Mouse (Mus musculus): ENCODE results near the gene Selplg. TPM values are rescaled to one million over a fixed set of nuclear protein-coding genes. Genes with fewer than 3 reads are reported as not detected.
"Not testable (repeated sequence)": the region's sequence is repeated elsewhere in the genome, so short reads cannot be mapped to it uniquely, and the experiment has no call there.

The Selplg gene
- total RNA-seq, 2 experiments from 2014 or later: 25.7 to 28.3 TPM

DNA sequence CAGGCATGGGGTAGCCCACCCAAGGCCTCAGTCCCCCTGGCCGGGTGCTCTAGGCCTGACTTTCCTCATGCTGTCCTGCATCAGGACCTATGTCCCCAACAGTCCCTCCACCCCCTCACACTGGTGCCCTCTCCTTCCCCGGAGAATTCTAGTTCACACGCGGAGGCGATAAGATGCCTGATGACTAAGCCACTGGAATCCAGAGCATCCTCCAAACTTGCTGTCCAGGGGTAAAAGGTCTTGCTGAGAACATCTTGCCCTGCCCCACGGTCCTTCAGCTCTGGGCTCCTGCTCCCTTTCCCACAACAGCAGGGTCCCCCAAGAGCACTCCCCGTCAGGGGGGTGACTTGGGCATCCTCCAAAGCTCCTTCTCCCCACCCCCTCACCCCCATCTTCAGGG is 49.8 kb downstream of the Selplg start:
- intact Hi-C loops (cut with DNase I): no loop called here
- H3K4me3 ChIP-seq: no peak overlapping the region
- no peak for TF ChIP-seq CTCF (IDR thresholded peaks at IDR 0.05)
- no peak for DNase-seq (ENCODE audit: extremely low spot score in 1 of 2, low spot score in 2 of 2)
- H3K27ac ChIP-seq: no peak overlapping the region

DNA sequence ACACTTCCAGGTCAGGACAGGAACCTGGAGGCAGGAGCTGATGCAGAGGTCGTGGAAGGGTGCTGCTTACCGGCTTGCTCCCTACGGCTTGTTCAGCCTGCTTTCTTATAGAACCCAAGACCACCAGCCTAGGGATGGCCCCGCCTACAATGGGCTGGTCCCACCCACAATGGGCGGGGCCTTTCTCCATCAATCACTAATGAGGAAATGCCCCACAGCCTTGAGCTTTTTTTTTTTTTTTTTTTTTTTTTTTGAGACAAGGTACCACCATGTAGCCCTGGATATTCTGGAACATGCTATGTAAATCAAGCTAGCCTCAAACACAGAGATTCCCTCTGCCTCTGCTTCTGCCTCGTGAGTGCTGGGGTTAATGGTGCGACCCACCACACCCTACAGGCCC is 50.6 kb downstream of the Selplg start:
- no peak overlapping the region for H3K4me3 ChIP-seq
- TF ChIP-seq CTCF (IDR thresholded peaks at IDR 0.05): no peak
- DNase-seq (ENCODE audit: extremely low spot score in 1 of 2, low spot score in 2 of 2): no peak
- intact Hi-C loops (cut with DNase I): no loop called here
- H3K27ac ChIP-seq: no peak overlapping the region

GRCm38 (mm10) chr5:113781254-113781653 is 51.2 kb downstream of the Selplg start:
- no peak overlapping the region for H3K4me3 ChIP-seq
- DNase-seq (ENCODE audit: extremely low spot score in 1 of 2, low spot score in 2 of 2): no peak
- TF ChIP-seq CTCF (IDR thresholded peaks at IDR 0.05): no peak
- intact Hi-C loops (cut with DNase I): no loop called here
- H3K27ac ChIP-seq: no peak overlapping the region

- no peak overlapping the region for H3K4me3 ChIP-seq
- no peak for DNase-seq (ENCODE audit: extremely low spot score in 1 of 2, low spot score in 2 of 2)
- intact Hi-C loops (cut with DNase I): no loop called here
- TF ChIP-seq CTCF (IDR thresholded peaks at IDR 0.05): no peak
- H3K27ac ChIP-seq: no peak overlapping the region
Measured at GRCm38 (mm10) chr5:113780763-113781162, 51.7 kb downstream of the Selplg start.

- Histone ChIP-seq H3K4me3 (no peak overlapping the region), H3K27ac (no peak overlapping the region)
- TF ChIP-seq CTCF (IDR thresholded peaks at IDR 0.05): no peak
- intact Hi-C loops (cut with DNase I): no loop called here
- DNase-seq (ENCODE audit: extremely low spot score in 1 of 2, low spot score in 2 of 2): no peak
Measured at GRCm38 (mm10) chr5:113780082-113780752, 52.2 kb downstream of the Selplg start.

DNA sequence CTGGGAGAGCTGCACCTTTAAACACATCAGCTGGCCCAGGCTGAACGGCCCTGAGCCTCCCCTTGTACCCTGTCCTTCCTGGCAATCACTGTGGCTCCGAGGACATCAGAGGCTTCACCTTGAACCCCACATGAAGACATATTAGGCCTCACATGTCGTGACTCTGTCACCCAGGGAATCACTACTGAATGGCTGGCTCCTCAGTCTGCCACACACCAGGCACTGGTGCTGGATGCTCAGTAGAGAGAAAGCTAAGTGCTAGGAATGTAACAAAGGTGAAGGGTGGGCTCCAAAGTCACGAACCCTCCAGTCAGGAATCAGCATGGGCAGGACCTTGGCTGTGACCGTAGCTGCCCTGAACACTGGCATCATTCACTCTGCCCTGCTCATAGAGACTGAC is 52.9 kb downstream of the Selplg start:
- Histone ChIP-seq H3K4me3 (no peak overlapping the region), H3K27ac (no peak overlapping the region)
- no peak for TF ChIP-seq CTCF (IDR thresholded peaks at IDR 0.05)
- intact Hi-C loops (cut with DNase I): no loop called here
- no peak for DNase-seq (ENCODE audit: extremely low spot score in 1 of 2, low spot score in 2 of 2)

GRCm38 (mm10) chr5:113777728-113778127 is 54.7 kb downstream of the Selplg start:
- DNase-seq (ENCODE audit: extremely low spot score in 1 of 2, low spot score in 2 of 2); H3K4me3 ChIP-seq; intact Hi-C loops (cut with DNase I); H3K27ac ChIP-seq: not testable (repeated sequence)

GRCm38 (mm10) chr5:113776896-113777226 is 55.6 kb downstream of the Selplg start:
- H3K4me3 ChIP-seq: no peak overlapping the region
- DNase-seq (ENCODE audit: extremely low spot score in 1 of 2, low spot score in 2 of 2): no peak
- peak overlapping the region; percentile 34; the same call in 1 of the 2 replicates for H3K27ac ChIP-seq
- intact Hi-C loops (cut with DNase I): no loop called here
- TF ChIP-seq CTCF (IDR thresholded peaks at IDR 0.05): no peak

- peak overlapping the region; percentile 34; the same call in 1 of the 2 replicates for H3K27ac ChIP-seq
- H3K4me3 ChIP-seq: no peak overlapping the region
- intact Hi-C loops (cut with DNase I): no loop called here
- no peak for DNase-seq (ENCODE audit: extremely low spot score in 1 of 2, low spot score in 2 of 2)
- no peak for TF ChIP-seq CTCF (IDR thresholded peaks at IDR 0.05)
Measured at GRCm38 (mm10) chr5:113776128-113776895, 56.1 kb downstream of the Selplg start.

- Histone ChIP-seq H3K27ac (peak overlapping the region; percentile 5; the same call in 1 of the 2 replicates), H3K4me3 (no peak overlapping the region)
- no peak for DNase-seq (ENCODE audit: extremely low spot score in 1 of 2, low spot score in 2 of 2)
- no peak for TF ChIP-seq CTCF (IDR thresholded peaks at IDR 0.05)
- intact Hi-C loops (cut with DNase I): no loop called here
Measured at GRCm38 (mm10) chr5:113775585-113775984, 56.9 kb downstream of the Selplg start.

DNA sequence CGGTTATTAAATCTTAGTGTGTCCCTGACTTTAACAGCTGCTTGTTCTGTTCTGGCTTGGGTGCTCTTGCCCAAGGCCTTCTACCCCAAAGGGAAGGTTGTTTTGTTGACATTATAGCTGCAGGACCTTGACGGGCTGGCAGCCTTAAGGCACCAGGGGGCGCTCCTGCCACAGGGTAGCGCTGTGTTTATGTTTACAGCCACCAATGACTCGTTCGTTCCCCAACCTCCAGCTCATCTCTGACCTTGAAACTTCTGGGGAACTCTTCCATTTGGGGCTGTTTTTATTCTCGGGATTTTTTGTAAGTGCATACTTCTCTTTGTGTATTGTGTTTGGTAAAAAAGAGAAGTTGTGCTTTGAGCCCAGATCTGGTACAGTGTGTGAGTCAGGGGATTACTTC is 58.8 kb downstream of the Selplg start:
- peak; percentile 83 to 84 for DNase-seq (ENCODE audit: extremely low spot score in 1 of 2, low spot score in 2 of 2)
- Histone ChIP-seq H3K27ac (peak overlapping the region; percentile 16; the same call in 1 of the 2 replicates), H3K4me3 (peak overlapping the region; percentile 99)
- peak; percentile 94 for TF ChIP-seq CTCF (IDR thresholded peaks at IDR 0.05)
- intact Hi-C loops (cut with DNase I): loop anchor here (1.0 to 2.0 kb wide), 4 partner anchors 42 to 181 kb away; no protein-coding TSS in a partner anchor

- Histone ChIP-seq H3K4me3 (peak overlapping the region; percentile 99), H3K27ac (peak overlapping the region; percentile 77)
- TF ChIP-seq CTCF (IDR thresholded peaks at IDR 0.05): no peak
- intact Hi-C loops (cut with DNase I): loop anchor here (1.0 to 2.0 kb wide), 4 partner anchors 42 to 182 kb away; no protein-coding TSS in a partner anchor
- no peak for DNase-seq (ENCODE audit: extremely low spot score in 1 of 2, low spot score in 2 of 2)
Measured at GRCm38 (mm10) chr5:113772905-113773519, 59.4 kb downstream of the Selplg start.

Data from left cerebral cortex, adult 2 months (tissue).